Mouse (Mus musculus): ENCODE measurements at regions not wholly inside any gene's neighbourhood (a gene's known extent, or its start where the extent isn't known, plus 50 kb on each side); places are given as distances from the start of the nearest gene placed in this dataset.

- DNase-seq: no peak
- intact Hi-C loops (cut with DNase I): no loop called here
These were observed 510.9 kb upstream of the Gm5415 start for GRCm38 (mm10) chr1:33058010-33058409.

GRCm38 (mm10) chr1:33044388-33044787 is 497.3 kb upstream of the Gm5415 start:
- intact Hi-C loops (cut with DNase I): no loop called here
- no peak for DNase-seq

GRCm38 (mm10) chr1:33042424-33042823 is 495.3 kb upstream of the Gm5415 start:
- intact Hi-C loops (cut with DNase I): no loop called here
- DNase-seq: no peak

- no peak for DNase-seq
- intact Hi-C loops (cut with DNase I): no loop called here
These were observed 493.6 kb upstream of the Gm5415 start for GRCm38 (mm10) chr1:33040740-33041139.

DNA sequence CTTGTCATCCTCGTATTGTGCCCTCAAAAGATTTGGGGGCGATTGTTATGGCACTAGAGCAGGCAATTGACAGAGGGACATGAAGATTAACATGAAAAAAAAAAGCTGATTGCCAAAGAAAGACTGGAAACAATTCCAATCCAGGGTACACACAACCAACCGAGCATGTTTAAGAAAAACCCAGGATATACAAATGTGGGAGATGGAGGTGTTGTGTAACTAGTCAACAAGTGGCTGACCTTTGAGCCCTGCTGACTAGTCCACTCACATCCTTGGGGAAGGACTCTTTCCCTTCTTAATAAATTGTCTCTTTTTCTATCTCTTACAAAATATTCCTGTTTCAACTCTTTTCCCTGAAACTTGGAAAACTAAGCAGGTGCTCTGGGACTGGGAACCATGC is 484.9 kb upstream of the Gm5415 start:
- DNase-seq: no peak
- intact Hi-C loops (cut with DNase I): no loop called here

DNA sequence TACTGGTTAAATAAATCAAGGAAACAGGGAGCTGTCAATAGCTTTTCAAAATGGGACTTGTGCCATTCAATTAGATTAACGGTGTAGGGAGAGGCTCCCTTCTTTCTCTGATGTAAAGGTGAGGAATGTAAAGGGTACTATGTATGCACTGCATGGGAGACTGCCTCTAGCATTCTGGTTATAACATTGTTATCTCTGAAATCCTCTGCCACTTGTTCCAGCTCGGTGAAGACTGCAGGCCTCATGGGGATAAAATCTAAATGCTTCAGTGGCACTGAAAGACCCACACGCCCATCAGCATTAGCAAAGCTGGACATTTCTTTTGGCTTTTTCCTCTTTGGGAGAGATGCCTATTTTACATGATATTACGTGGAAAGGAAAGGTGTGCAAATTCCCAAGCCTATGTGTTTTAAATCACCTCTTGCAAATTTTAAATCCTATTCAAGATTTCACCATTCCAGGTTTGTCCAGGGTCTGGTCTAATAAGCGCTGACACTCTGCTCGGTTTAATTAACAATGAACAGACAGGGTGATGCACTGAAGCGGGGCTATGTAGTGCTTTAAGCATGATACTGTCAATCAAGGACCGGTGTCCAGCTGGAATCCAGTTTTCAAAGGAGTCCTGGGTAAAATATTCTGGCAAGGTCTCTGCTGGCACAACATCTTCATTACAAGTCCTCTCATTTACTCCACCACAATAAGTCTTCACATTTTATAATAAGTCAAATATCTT is 479.8 kb upstream of the Gm5415 start:
- intact Hi-C loops (cut with DNase I): no loop called here
- DNase-seq: no peak

GRCm38 (mm10) chr1:33025379-33025778 is 478.3 kb upstream of the Gm5415 start:
- intact Hi-C loops (cut with DNase I): no loop called here

GRCm38 (mm10) chr1:33022852-33023251 is 475.8 kb upstream of the Gm5415 start:
- intact Hi-C loops (cut with DNase I): no loop called here

More at GRCm38 (mm10) chr1:33025379-33025778, 478.3 kb upstream of the Gm5415 start:
- DNase-seq: no peak

GRCm38 (mm10) chr1:33003992-33004391 is 456.9 kb upstream of the Gm5415 start:
- no peak for DNase-seq
- intact Hi-C loops (cut with DNase I): no loop called here

More at GRCm38 (mm10) chr1:33022852-33023251, 475.8 kb upstream of the Gm5415 start:
- DNase-seq: no peak

- intact Hi-C loops (cut with DNase I): no loop called here
- no peak for DNase-seq
These were observed 417.9 kb upstream of the Gm5415 start for GRCm38 (mm10) chr1:32964957-32965356.

- DNase-seq: no peak
- intact Hi-C loops (cut with DNase I): no loop called here
These were observed 412.2 kb upstream of the Gm5415 start for GRCm38 (mm10) chr1:32959316-32959715.

- DNase-seq: no peak
- intact Hi-C loops (cut with DNase I): no loop called here
These were observed 399.2 kb upstream of the Gm5415 start for GRCm38 (mm10) chr1:32946254-32946653.

GRCm38 (mm10) chr1:32930381-32930780 is 383.3 kb upstream of the Gm5415 start:
- intact Hi-C loops (cut with DNase I): no loop called here
- DNase-seq: no peak

- no peak for DNase-seq
- intact Hi-C loops (cut with DNase I): no loop called here
These were observed 355.3 kb upstream of the Gm5415 start for GRCm38 (mm10) chr1:32902437-32902836.

DNA sequence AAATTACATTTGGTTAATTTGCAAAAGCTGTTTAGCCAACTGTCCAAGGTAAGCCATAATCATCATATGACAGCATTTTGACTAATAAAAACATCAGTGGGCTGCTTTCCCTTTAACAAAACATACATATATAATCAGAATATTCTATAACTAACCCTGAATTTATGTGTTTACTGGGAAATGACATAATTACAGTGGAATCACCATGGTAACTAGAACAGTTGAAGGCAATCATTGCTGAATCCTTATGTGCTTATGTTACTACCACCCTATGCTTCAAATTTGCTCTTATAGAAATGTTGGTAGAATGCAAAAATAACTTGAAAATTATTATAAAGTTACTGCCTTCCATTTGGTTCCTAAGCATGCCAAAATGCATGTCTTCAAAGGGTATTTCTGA is 340.6 kb upstream of the Gm5415 start:
- intact Hi-C loops (cut with DNase I): no loop called here
- DNase-seq: no peak

DNA sequence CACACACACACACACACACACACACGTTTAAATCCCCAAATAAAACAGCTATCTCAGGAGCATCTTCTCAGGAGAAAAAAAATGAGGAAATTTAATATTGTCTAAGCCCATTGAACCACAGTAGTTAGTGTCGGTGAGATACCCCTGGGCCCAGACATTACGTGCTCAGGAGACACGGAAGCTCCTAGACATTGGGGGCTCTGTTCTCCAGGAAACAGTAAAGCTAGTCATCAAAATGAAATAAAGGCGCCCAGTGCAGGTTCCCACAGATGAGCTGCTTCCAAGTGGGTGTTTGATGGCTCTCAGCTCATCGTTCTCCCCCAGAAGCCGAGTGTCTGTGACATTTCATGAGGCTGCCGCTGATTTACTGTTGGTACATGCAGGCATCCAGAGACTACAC is 325.8 kb upstream of the Gm5415 start:
- intact Hi-C loops (cut with DNase I): no loop called here
- DNase-seq: no peak

DNA sequence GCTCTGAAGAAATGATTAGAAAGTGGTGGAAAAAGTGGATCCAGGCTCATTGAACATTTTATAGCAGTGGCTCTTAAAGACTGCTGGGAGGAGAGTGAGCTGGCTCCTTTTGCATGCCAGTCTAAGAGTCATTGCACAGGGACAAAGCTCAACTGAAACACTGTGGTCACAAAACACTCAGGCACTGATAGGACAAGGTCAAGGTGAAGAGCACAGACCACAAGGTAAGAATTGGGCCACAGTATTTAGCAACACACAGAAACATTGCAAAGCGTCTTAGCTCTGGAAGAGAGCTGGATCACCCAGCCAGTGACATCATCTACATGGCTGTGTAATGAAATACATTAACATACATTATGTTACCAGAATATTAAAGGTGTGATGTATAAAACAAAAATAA is 319.0 kb upstream of the Gm5415 start:
- intact Hi-C loops (cut with DNase I): no loop called here

DNA sequence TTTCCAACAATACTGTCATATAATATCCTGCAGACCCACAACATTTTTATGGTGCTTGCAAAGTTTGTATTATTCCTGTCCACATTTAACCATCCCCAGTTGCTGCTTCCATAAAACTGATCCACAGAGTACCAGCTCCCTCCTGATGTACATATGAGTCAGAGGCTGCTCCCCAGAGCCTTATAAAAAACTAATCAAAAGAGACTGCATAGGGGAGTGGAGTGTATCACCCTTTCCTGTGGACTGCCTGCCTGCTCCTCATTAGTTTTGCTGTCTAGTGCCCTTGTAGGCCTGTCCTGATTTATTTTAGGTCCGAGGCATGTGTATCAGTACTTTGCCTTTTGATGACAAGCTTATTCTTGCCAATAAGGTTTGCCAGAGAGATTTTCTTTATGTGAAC is 310.9 kb upstream of the Gm5415 start:
- intact Hi-C loops (cut with DNase I): no loop called here
- no peak for DNase-seq

More for the DNA sequence above, 319.0 kb upstream of the Gm5415 start:
- DNase-seq: no peak
